Mouse (Mus musculus) gastrocnemius, adult 8-10 months (tissue): Measurements from ENCODE around the gene St3gal3. TPM values are rescaled to one million over a fixed set of nuclear protein-coding genes. Genes with fewer than 3 reads are reported as not detected.

ENCODE experiments used
- DNase-seq, 2 experiments: peaks; one replicate each; pipeline ENCODE4 v3.0.0; 2022; ENCODE audit warnings: low spot score in 2 of 2
- total RNA-seq, 4 experiments: library from RNA; stranded (reverse); gene quantifications; 2 replicates each; pipeline ENCODE4 v1.2.4; 2022

The St3gal3 gene
- total RNA-seq, 4 experiments from 2014 or later = 76.0 to 83.1 (median 80.6) TPM

GRCm38 (mm10) chr4:118022406-118022805 is 112.3 kb downstream of the St3gal3 start:
- DNase-seq = no peak

GRCm38 (mm10) chr4:118019640-118020039 is 115.1 kb downstream of the St3gal3 start:
- DNase-seq = no peak

GRCm38 (mm10) chr4:118019218-118019617 is 115.5 kb downstream of the St3gal3 start:
- DNase-seq = no peak

GRCm38 (mm10) chr4:118017021-118017805 is 117.5 kb downstream of the St3gal3 start:
- DNase-seq = no peak

GRCm38 (mm10) chr4:118016323-118016911 is 118.3 kb downstream of the St3gal3 start:
- DNase-seq = no peak

GRCm38 (mm10) chr4:118015636-118016035 is 119.1 kb downstream of the St3gal3 start:
- peak; percentile 36 to 58 for DNase-seq

GRCm38 (mm10) chr4:118015126-118015525 is 119.6 kb downstream of the St3gal3 start:
- no peak for DNase-seq

- DNase-seq = no peak
Measured at GRCm38 (mm10) chr4:118010661-118011173, 124.0 kb downstream of the St3gal3 start.

- no peak for DNase-seq
Measured at GRCm38 (mm10) chr4:118008433-118009033, 126.2 kb downstream of the St3gal3 start.

GRCm38 (mm10) chr4:118001355-118001754 is 133.4 kb downstream of the St3gal3 start:
- no peak for DNase-seq

- no peak for DNase-seq
Measured at GRCm38 (mm10) chr4:118000605-118001208, 134.0 kb downstream of the St3gal3 start.

- DNase-seq = no peak
Measured at GRCm38 (mm10) chr4:117999951-118000350, 134.8 kb downstream of the St3gal3 start.

GRCm38 (mm10) chr4:117997381-117998269 is 137.1 kb downstream of the St3gal3 start:
- peak; percentile 33 to 48 for DNase-seq

GRCm38 (mm10) chr4:117996701-117997100 is 138.0 kb downstream of the St3gal3 start:
- DNase-seq = no peak

- no peak for DNase-seq
Measured at GRCm38 (mm10) chr4:117995461-117995860, 139.3 kb downstream of the St3gal3 start.

GRCm38 (mm10) chr4:117993421-117993820 is 141.3 kb downstream of the St3gal3 start:
- DNase-seq = no peak

GRCm38 (mm10) chr4:117992872-117993271 is 141.8 kb downstream of the St3gal3 start:
- no peak for DNase-seq

- DNase-seq = no peak
Measured at GRCm38 (mm10) chr4:117992036-117992435, 142.7 kb downstream of the St3gal3 start.

- no peak for DNase-seq
Measured at GRCm38 (mm10) chr4:117991055-117991627, 143.6 kb downstream of the St3gal3 start.

GRCm38 (mm10) chr4:117990571-117990970 is 144.1 kb downstream of the St3gal3 start:
- no peak for DNase-seq
